Mouse (Mus musculus): ENCODE results near the gene Cd40. TPM values are rescaled to one million over a fixed set of nuclear protein-coding genes. Genes with fewer than 3 reads are reported as not detected.

Cd40 gene
- polyA plus RNA-seq (2012; ENCODE audit: insufficient read depth, insufficient read length, low replicate concordance, missing spikeins), result not detected in 2 replicates

GRCm38 (mm10) chr2:165054888-165055852, at the start of gene Cd40:
Gene Cd40, plus strand, starts transcription at chr2:165055627.
- H3K4me1 ChIP-seq (ENCODE audit: control insufficient read depth, insufficient read depth, low read length), result peaks cover 10% of the 10 kb centered on the region
- WGBS, result 22% methylated on average over 25 of the region's 25 CpGs
- H3K27ac ChIP-seq (ENCODE audit: insufficient read depth, low read depth, low read length), result no peak within 1 kb of the TSS
- no peak within 1 kb of the TSS for H3K4me3 ChIP-seq (ENCODE audit: insufficient read depth, low read depth, low read length)
- TF ChIP-seq CTCF (IDR thresholded peaks at IDR 0.05; ENCODE audit: insufficient read depth, low read depth, low read length), result no peak
- no peak for TF ChIP-seq POLR2A (IDR thresholded peaks at IDR 0.05; ENCODE audit: insufficient read depth, low read depth, low read length)

GRCm38 (mm10) chr2:165006813-165007212, 48.6 kb upstream of the Cd40 start:
- H3K4me1 ChIP-seq (ENCODE audit: control insufficient read depth, insufficient read depth, low read length), result peaks cover 2% of the 10 kb centered on the region; the same call in 1 of the 2 replicates
- H3K4me3 ChIP-seq (ENCODE audit: insufficient read depth, low read depth, low read length), result no peak overlapping the region
- no peak for TF ChIP-seq CTCF (IDR thresholded peaks at IDR 0.05; ENCODE audit: insufficient read depth, low read depth, low read length)
- TF ChIP-seq POLR2A (IDR thresholded peaks at IDR 0.05; ENCODE audit: insufficient read depth, low read depth, low read length), result no peak
- H3K27ac ChIP-seq (ENCODE audit: insufficient read depth, low read depth, low read length), result no peak overlapping the region
- 93% methylated on average over 4 of the region's 4 CpGs for WGBS

GRCm38 (mm10) chr2:165007986-165008385, 47.4 kb upstream of the Cd40 start:
- WGBS, result 100% methylated on average over 1 of the region's 1 CpGs
- H3K27ac ChIP-seq (ENCODE audit: insufficient read depth, low read depth, low read length), result no peak overlapping the region
- no peak overlapping the region for H3K4me3 ChIP-seq (ENCODE audit: insufficient read depth, low read depth, low read length)
- TF ChIP-seq POLR2A (IDR thresholded peaks at IDR 0.05; ENCODE audit: insufficient read depth, low read depth, low read length) (no peak), CTCF (IDR thresholded peaks at IDR 0.05; ENCODE audit: insufficient read depth, low read depth, low read length) (no peak)
- peaks cover 2% of the 10 kb centered on the region; the same call in 1 of the 2 replicates for H3K4me1 ChIP-seq (ENCODE audit: control insufficient read depth, insufficient read depth, low read length)

DNA sequence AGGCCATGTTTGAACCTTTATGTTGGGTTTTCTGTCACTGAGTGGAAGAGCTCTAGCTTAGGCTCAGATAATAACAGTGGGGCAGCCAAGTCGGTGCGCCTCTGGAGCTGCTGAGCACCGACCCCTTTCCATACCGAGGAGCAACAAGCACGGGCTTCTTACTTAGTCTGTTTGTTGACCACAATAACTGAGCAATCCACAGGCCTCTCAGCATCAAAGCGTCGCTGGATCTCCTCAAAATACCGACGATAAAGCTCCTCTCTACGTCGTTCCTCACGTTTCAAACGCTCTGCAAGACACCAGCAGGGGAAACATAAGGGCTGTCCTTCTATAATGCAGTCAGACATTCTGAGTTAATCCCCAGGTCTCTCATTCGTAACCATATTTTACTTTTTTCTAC, 46.3 kb upstream of the Cd40 start:
- H3K4me1 ChIP-seq (ENCODE audit: control insufficient read depth, insufficient read depth, low read length), result peaks cover 2% of the 10 kb centered on the region; the same call in 1 of the 2 replicates
- H3K4me3 ChIP-seq (ENCODE audit: insufficient read depth, low read depth, low read length), result no peak overlapping the region
- H3K27ac ChIP-seq (ENCODE audit: insufficient read depth, low read depth, low read length), result no peak overlapping the region
- 94% methylated on average over 14 of the region's 14 CpGs for WGBS
- TF ChIP-seq POLR2A (IDR thresholded peaks at IDR 0.05; ENCODE audit: insufficient read depth, low read depth, low read length), result no peak
- no peak for TF ChIP-seq CTCF (IDR thresholded peaks at IDR 0.05; ENCODE audit: insufficient read depth, low read depth, low read length)

DNA sequence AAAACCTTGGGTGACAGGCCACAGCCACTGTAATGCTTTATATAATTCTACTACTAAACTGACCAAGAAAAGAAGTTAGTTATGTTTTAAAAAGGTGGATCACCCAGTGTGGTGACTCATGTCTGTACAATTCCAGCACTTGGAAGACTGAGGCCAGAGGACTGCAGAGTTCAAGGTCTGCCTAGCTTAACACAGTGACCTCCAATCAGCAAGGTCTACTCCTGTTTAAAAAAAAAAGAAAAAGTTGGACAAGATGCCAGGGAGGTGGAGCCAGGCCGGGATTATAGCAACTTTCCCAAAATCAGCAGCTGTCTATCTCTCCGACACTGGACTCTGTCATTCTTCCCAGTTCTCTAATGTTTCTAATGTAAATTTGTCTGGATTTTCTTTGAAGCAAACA, 45.8 kb upstream of the Cd40 start:
- Histone ChIP-seq H3K27ac (ENCODE audit: insufficient read depth, low read depth, low read length) (no peak overlapping the region), H3K4me3 (ENCODE audit: insufficient read depth, low read depth, low read length) (no peak overlapping the region), H3K4me1 (ENCODE audit: control insufficient read depth, insufficient read depth, low read length) (peaks cover 2% of the 10 kb centered on the region; the same call in 1 of the 2 replicates)
- WGBS, result 77% methylated on average over 2 of the region's 2 CpGs
- TF ChIP-seq POLR2A (IDR thresholded peaks at IDR 0.05; ENCODE audit: insufficient read depth, low read depth, low read length) (no peak), CTCF (IDR thresholded peaks at IDR 0.05; ENCODE audit: insufficient read depth, low read depth, low read length) (no peak)

GRCm38 (mm10) chr2:165010351-165010750, 45.1 kb upstream of the Cd40 start:
- H3K4me1 ChIP-seq (ENCODE audit: control insufficient read depth, insufficient read depth, low read length), result no peaks in the 10 kb centered on the region
- no peak overlapping the region for H3K4me3 ChIP-seq (ENCODE audit: insufficient read depth, low read depth, low read length)
- 86% methylated on average over 10 of the region's 10 CpGs for WGBS
- TF ChIP-seq CTCF (IDR thresholded peaks at IDR 0.05; ENCODE audit: insufficient read depth, low read depth, low read length) (no peak), POLR2A (IDR thresholded peaks at IDR 0.05; ENCODE audit: insufficient read depth, low read depth, low read length) (no peak)
- H3K27ac ChIP-seq (ENCODE audit: insufficient read depth, low read depth, low read length), result no peak overlapping the region

DNA sequence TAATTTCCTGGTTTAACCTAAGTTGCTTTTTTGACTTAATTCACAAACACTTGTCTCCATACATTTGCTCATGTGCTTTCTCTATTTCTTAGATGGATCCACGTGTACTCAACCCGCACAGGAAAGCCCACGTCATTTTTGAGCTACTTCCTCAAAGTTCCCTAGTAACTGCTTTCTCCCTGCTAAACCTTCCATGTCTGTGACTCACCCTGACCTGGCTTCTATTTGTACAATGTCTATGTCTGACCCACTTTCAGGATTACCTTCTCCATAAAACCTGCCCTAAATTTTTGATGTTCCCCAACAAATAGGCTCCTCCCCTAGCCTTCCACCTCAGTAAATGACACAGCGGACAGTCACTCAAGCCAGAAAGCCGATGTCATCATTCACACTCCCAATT, 40.5 kb upstream of the Cd40 start:
- WGBS, result 88% methylated on average over 5 of the region's 5 CpGs
- no peak overlapping the region for H3K27ac ChIP-seq (ENCODE audit: insufficient read depth, low read depth, low read length)
- TF ChIP-seq CTCF (IDR thresholded peaks at IDR 0.05; ENCODE audit: insufficient read depth, low read depth, low read length), result no peak
- no peak for TF ChIP-seq POLR2A (IDR thresholded peaks at IDR 0.05; ENCODE audit: insufficient read depth, low read depth, low read length)
- no peaks in the 10 kb centered on the region for H3K4me1 ChIP-seq (ENCODE audit: control insufficient read depth, insufficient read depth, low read length)
- H3K4me3 ChIP-seq (ENCODE audit: insufficient read depth, low read depth, low read length), result no peak overlapping the region

GRCm38 (mm10) chr2:165020490-165020889, 34.9 kb upstream of the Cd40 start:
- no peak for TF ChIP-seq CTCF (IDR thresholded peaks at IDR 0.05; ENCODE audit: insufficient read depth, low read depth, low read length)
- TF ChIP-seq POLR2A (IDR thresholded peaks at IDR 0.05; ENCODE audit: insufficient read depth, low read depth, low read length), result no peak
- Histone ChIP-seq H3K27ac (ENCODE audit: insufficient read depth, low read depth, low read length) (no peak overlapping the region), H3K4me1 (ENCODE audit: control insufficient read depth, insufficient read depth, low read length) (peaks cover 5% of the 10 kb centered on the region; the same call in 1 of the 2 replicates), H3K4me3 (ENCODE audit: insufficient read depth, low read depth, low read length) (no peak overlapping the region)
- 76% methylated on average over 3 of the region's 3 CpGs for WGBS

- TF ChIP-seq CTCF (IDR thresholded peaks at IDR 0.05; ENCODE audit: insufficient read depth, low read depth, low read length), result no peak
- TF ChIP-seq POLR2A (IDR thresholded peaks at IDR 0.05; ENCODE audit: insufficient read depth, low read depth, low read length), result no peak
- WGBS, result 38% methylated on average over 1 of the region's 1 CpGs
These were observed 28.3 kb upstream of the Cd40 start for GRCm38 (mm10) chr2:165027163-165027562.

More at GRCm38 (mm10) chr2:165027163-165027562, 28.3 kb upstream of the Cd40 start:
- no peak overlapping the region for H3K27ac ChIP-seq (ENCODE audit: insufficient read depth, low read depth, low read length)
- H3K4me3 ChIP-seq (ENCODE audit: insufficient read depth, low read depth, low read length), result no peak overlapping the region
- peaks cover 5% of the 10 kb centered on the region; the same call in 1 of the 2 replicates for H3K4me1 ChIP-seq (ENCODE audit: control insufficient read depth, insufficient read depth, low read length)
